Mouse (Mus musculus): ENCODE results near the gene Atp10a. TPM values are rescaled to one million over a fixed set of nuclear protein-coding genes. Genes with fewer than 3 reads are reported as not detected.

The Atp10a gene
- total RNA-seq, 2 experiments from 2014 or later: 2.2 to 3.2 TPM

GRCm38 (mm10) chr7:58686573-58686972, 30.6 kb downstream of the Atp10a start:
- intact Hi-C loops (cut with DNase I): no loop called here
- DNase-seq: no peak

- intact Hi-C loops (cut with DNase I): no loop called here
Observed at GRCm38 (mm10) chr7:58686997-58687396, 31.0 kb downstream of the Atp10a start.

GRCm38 (mm10) chr7:58690069-58690923, 34.3 kb downstream of the Atp10a start:
- intact Hi-C loops (cut with DNase I): no loop called here

More at GRCm38 (mm10) chr7:58686997-58687396, 31.0 kb downstream of the Atp10a start:
- DNase-seq: no peak

GRCm38 (mm10) chr7:58690997-58691596, 35.1 kb downstream of the Atp10a start:
- intact Hi-C loops (cut with DNase I): no loop called here
- no peak for DNase-seq

More at GRCm38 (mm10) chr7:58690069-58690923, 34.3 kb downstream of the Atp10a start:
- DNase-seq: no peak

GRCm38 (mm10) chr7:58692704-58693103, 36.7 kb downstream of the Atp10a start:
- no peak for DNase-seq
- intact Hi-C loops (cut with DNase I): no loop called here

- intact Hi-C loops (cut with DNase I): no loop called here
- DNase-seq: no peak
Observed at GRCm38 (mm10) chr7:58693342-58693741, 37.4 kb downstream of the Atp10a start.

- no peak for DNase-seq
- intact Hi-C loops (cut with DNase I): no loop called here
Observed at GRCm38 (mm10) chr7:58695661-58696060, 39.7 kb downstream of the Atp10a start.

GRCm38 (mm10) chr7:58697092-58697491, 41.1 kb downstream of the Atp10a start:
- intact Hi-C loops (cut with DNase I): no loop called here
- DNase-seq: no peak

GRCm38 (mm10) chr7:58698738-58699442, 42.9 kb downstream of the Atp10a start:
- DNase-seq: no peak
- intact Hi-C loops (cut with DNase I): no loop called here

GRCm38 (mm10) chr7:58701311-58701710, 45.3 kb downstream of the Atp10a start:
- DNase-seq: no peak
- intact Hi-C loops (cut with DNase I): no loop called here

- no peak for DNase-seq
- intact Hi-C loops (cut with DNase I): no loop called here
Observed at GRCm38 (mm10) chr7:58705158-58705557, 49.2 kb downstream of the Atp10a start.

- intact Hi-C loops (cut with DNase I): no loop called here
- no peak for DNase-seq
Observed at GRCm38 (mm10) chr7:58709306-58709705, 53.3 kb downstream of the Atp10a start.

- intact Hi-C loops (cut with DNase I): no loop called here
- no peak for DNase-seq
Observed at GRCm38 (mm10) chr7:58710312-58710711, 54.3 kb downstream of the Atp10a start.

GRCm38 (mm10) chr7:58711811-58712210, 55.8 kb downstream of the Atp10a start:
- DNase-seq: no peak
- intact Hi-C loops (cut with DNase I): no loop called here

- intact Hi-C loops (cut with DNase I): no loop called here
- DNase-seq: no peak
Observed at GRCm38 (mm10) chr7:58715576-58716144, 59.7 kb downstream of the Atp10a start.

- DNase-seq: no peak
- intact Hi-C loops (cut with DNase I): no loop called here
Observed at GRCm38 (mm10) chr7:58716626-58717025, 60.7 kb downstream of the Atp10a start.

- intact Hi-C loops (cut with DNase I): no loop called here
- DNase-seq: peak in 1 of 2 experiments; percentile 17
Observed at GRCm38 (mm10) chr7:58718556-58718955, 62.6 kb downstream of the Atp10a start.

GRCm38 (mm10) chr7:58719218-58719938, 63.4 kb downstream of the Atp10a start:
- intact Hi-C loops (cut with DNase I): no loop called here
- DNase-seq: no peak

GRCm38 (mm10) chr7:58722250-58722649, 66.3 kb downstream of the Atp10a start:
- no peak for DNase-seq
- intact Hi-C loops (cut with DNase I): no loop called here

GRCm38 (mm10) chr7:58730201-58730600, 74.2 kb downstream of the Atp10a start:
- peak in 1 of 2 experiments; percentile 7 for DNase-seq
- intact Hi-C loops (cut with DNase I): no loop called here
